Mouse (Mus musculus) intestine, postnatal 0 days (tissue): ENCODE results near the gene Ugp2. TPM values are rescaled to one million over a fixed set of nuclear protein-coding genes. Genes with fewer than 3 reads are reported as not detected.

Experiments
- ATAC-seq: fragments of 200-750 bp; cut with Nextera tagmentation; 2 replicates; pipeline ENCODE4 v1.8.0; 2017; ENCODE audit warnings: mild to moderate bottlenecking, moderate TSS enrichment, moderate library complexity
- H3K27ac ChIP-seq: fragments of 300-500 bp; sonication (generic); 2 replicates; pipeline ENCODE4 v1.5.1; 2014; ENCODE audit warnings: mild to moderate bottlenecking, low read depth, low read length, moderate library complexity
- H3K27me3 ChIP-seq: fragments of 300-500 bp; sonication (generic); replicated peaks from 2 replicates; pipeline ENCODE4 v1.6.1; 2014; ENCODE audit warnings: low read length, mixed read lengths; ENCODE audit not compliant: control insufficient read depth, insufficient read depth
- H3K36me3 ChIP-seq: fragments of 300-500 bp; sonication (generic); 2 replicates; pipeline ENCODE4 v1.6.1; 2014; ENCODE audit warnings: mild to moderate bottlenecking, moderate library complexity; ENCODE audit not compliant: control insufficient read depth, insufficient read depth
- H3K4me1 ChIP-seq: fragments of 300-500 bp; sonication (generic); replicated peaks from 2 replicates; pipeline ENCODE4 v1.6.1; 2014; ENCODE audit warnings: antibody characterized with exemption, low read length, mixed read lengths; ENCODE audit not compliant: control insufficient read depth, insufficient read depth
- H3K4me2 ChIP-seq: fragments of 300-500 bp; sonication (generic); replicated peaks from 2 replicates; pipeline ENCODE4 v1.6.1; 2014; ENCODE audit warnings: low read depth, mild to moderate bottlenecking, moderate library complexity
- H3K4me3 ChIP-seq: fragments of 300-500 bp; sonication (generic); 2 replicates; pipeline ENCODE4 v1.5.1; 2014; ENCODE audit warnings: low read depth, low read length
- H3K9ac ChIP-seq: fragments of 300-500 bp; sonication (generic); 2 replicates; pipeline ENCODE4 v1.6.1; 2014; ENCODE audit warnings: mild to moderate bottlenecking, low read depth, low read length
- H3K9me3 ChIP-seq: fragments of 300-500 bp; sonication (generic); 2 replicates; pipeline ENCODE4 v1.6.1; 2016; ENCODE audit warnings: mixed run types; ENCODE audit not compliant: control insufficient read depth
- CTCF ChIP-seq: sonication (generic); IDR thresholded peaks from 2 replicates; pipeline ENCODE4 v1.5.1; 2016; ENCODE audit warnings: low read depth, mild to moderate bottlenecking, control low read depth, antibody characterized with exemption, moderate library complexity
- WGBS: fragments of 180-500 bp; shearing (Covaris S2); extraction: QIAGEN DNeasy Blood & Tissue Kit; methylation state at CpG from one replicate; pipeline ENCODE4 v1.1.7; 2014; 5-methylcytosine and 5-hydroxymethylcytosine counted together
- polyA plus RNA-seq: library from polyadenylated mRNA; unstranded; fragments of >200 nt; fragmentation: Nextera tagmentation; extraction: Ambion mirVana; gene quantifications from 2 replicates; pipeline ENCODE4 v1.2.1, GENCODE M21; 2015

The Ugp2 gene
- polyA plus RNA-seq, 1 experiment from 2014 or later: 156 TPM

DNA sequence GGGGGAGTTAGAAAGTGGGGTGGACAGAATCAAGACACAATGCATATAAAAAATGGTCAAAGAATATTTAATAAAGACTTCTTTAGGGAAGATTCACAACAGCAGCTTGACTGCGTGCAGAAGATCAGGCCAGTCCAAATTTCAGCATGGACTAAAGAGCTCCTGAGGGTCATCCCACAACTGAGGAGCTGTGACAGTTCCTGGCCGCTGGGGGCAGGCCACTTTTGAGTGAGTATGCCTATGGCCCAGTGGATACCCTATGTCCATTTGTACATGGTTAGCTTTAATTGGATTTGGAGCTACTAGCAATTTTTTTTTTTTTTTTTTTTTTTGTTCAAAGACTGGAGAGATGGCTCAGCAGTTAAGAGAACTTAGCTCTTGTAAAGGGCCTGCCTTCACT lies 44.2 kb downstream of the Ugp2 start:
- no peak overlapping the region for H3K4me2 ChIP-seq
- no peak for ATAC-seq
- H3K9ac ChIP-seq: no peak overlapping the region
- no peak overlapping the region for H3K4me3 ChIP-seq
- no peaks in the 10 kb centered on the region for H3K9me3 ChIP-seq
- no peaks in the 10 kb centered on the region for H3K4me1 ChIP-seq
- TF ChIP-seq CTCF: peak; percentile 49
- no peaks in the 10 kb centered on the region for H3K27me3 ChIP-seq
- peaks cover 44% of the 10 kb centered on the region for H3K36me3 ChIP-seq
- H3K27ac ChIP-seq: no peak overlapping the region
- 62% methylated on average over 2 of the region's 2 CpGs for WGBS

DNA sequence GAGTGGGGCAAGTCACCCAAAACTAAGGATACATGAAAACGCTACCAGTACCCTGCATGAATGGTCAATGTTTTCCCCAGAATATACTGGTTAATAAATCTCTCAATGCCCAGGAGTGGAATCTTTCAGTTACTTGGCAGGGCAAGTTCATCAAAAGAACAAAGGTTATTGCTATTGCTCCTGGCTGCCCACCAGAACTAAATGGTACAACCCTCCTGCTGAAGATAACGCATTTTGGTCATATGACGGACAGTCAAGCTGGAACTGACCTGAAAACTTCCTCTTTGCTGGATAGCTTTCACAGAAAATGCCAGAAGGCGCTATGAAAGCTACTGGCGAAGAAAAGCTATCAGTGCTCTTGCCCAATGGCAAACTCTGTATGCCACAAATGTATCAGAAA lies 45.2 kb downstream of the Ugp2 start:
- Histone ChIP-seq H3K9ac (no peak overlapping the region), H3K36me3 (peaks cover 38% of the 10 kb centered on the region), H3K4me3 (no peak overlapping the region), H3K4me1 (no peaks in the 10 kb centered on the region), H3K27ac (no peak overlapping the region), H3K27me3 (no peaks in the 10 kb centered on the region), H3K9me3 (no peaks in the 10 kb centered on the region), H3K4me2 (no peak overlapping the region)
- WGBS: 86% methylated on average over 5 of the region's 5 CpGs
- no peak for ATAC-seq
- TF ChIP-seq CTCF: no peak

GRCm38 (mm10) chr11:21322349-21322748 lies 48.7 kb downstream of the Ugp2 start:
- Histone ChIP-seq H3K4me2 (no peak overlapping the region), H3K27ac (no peak overlapping the region), H3K9me3 (no peaks in the 10 kb centered on the region), H3K9ac (no peak overlapping the region), H3K27me3 (no peaks in the 10 kb centered on the region), H3K4me1 (no peaks in the 10 kb centered on the region), H3K36me3 (peaks cover 10% of the 10 kb centered on the region), H3K4me3 (no peak overlapping the region)
- ATAC-seq: no peak
- 89% methylated on average over 3 of the region's 3 CpGs for WGBS
- peak; percentile 43 for TF ChIP-seq CTCF

GRCm38 (mm10) chr11:21321577-21321976 lies 49.4 kb downstream of the Ugp2 start:
- TF ChIP-seq CTCF: no peak
- no peak overlapping the region for H3K9ac ChIP-seq
- H3K4me2 ChIP-seq: no peak overlapping the region
- peaks cover 10% of the 10 kb centered on the region for H3K36me3 ChIP-seq
- H3K4me1 ChIP-seq: no peaks in the 10 kb centered on the region
- no peak overlapping the region for H3K4me3 ChIP-seq
- H3K27me3 ChIP-seq: no peaks in the 10 kb centered on the region
- H3K27ac ChIP-seq: no peak overlapping the region
- ATAC-seq: no peak
- H3K9me3 ChIP-seq: no peaks in the 10 kb centered on the region
- 52% methylated on average over 3 of the region's 3 CpGs for WGBS

DNA sequence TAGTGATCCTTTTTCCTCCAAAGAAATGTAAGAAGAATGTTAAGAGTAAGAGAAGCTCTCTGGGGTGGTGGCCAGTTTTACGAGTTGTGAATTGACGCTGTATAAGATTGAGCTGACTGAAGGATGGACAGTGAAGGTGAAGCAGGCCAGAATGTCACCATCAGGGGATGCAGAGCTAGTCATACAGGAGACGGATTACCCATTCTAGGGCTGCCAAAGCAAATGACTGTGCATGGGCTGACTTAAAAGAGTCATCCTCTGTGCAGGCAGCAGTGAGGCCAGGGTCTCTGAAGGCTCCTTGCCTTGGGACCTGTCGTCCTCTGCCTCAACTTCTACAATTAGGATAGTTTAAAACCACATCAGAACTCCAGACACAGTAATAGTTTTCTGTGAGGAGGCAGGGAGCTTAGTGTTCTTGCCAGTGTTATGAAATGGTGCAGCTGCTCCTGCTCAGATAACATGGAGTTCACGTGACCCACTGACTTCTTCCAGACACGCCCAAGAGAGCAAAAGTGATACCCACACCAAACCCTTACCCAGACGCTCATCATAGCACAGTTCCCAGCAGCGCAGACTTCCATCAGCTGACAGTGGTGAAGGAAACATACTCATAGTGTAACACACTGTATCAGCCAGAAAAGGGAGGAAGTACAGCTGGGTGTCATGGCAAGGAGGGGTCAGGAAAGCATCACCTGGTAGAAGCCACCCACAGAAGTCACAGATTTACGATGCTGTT lies 56.9 kb downstream of the Ugp2 start:
- no peaks in the 10 kb centered on the region for H3K9me3 ChIP-seq
- H3K9ac ChIP-seq: no peak overlapping the region
- H3K4me3 ChIP-seq: no peak overlapping the region
- no peaks in the 10 kb centered on the region for H3K27me3 ChIP-seq
- no peaks in the 10 kb centered on the region for H3K4me1 ChIP-seq
- ATAC-seq: no peak
- no peak overlapping the region for H3K4me2 ChIP-seq
- no peak for TF ChIP-seq CTCF
- 70% methylated on average over 9 of the region's 9 CpGs for WGBS
- peaks cover 42% of the 10 kb centered on the region for H3K36me3 ChIP-seq
- no peak overlapping the region for H3K27ac ChIP-seq

DNA sequence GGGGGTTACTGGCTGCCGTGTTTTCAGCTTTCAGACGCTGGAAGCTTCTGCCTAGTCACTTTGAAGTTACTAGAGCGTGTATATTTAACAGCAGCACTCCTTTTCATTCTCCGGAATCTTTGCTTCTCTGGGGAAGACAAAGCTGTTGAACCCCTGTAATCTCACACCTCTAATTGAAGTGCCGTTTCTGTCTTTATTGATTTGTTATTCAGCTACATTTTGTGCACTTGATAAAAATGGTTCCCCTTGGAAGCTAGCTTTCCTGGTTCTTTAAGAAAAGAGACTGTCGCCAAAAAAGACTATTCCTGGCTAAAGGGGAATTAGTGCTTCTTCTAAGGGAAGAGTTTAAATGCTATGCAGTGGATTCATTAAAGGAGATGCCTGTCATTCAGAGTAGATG lies 61.5 kb downstream of the Ugp2 start:
- Histone ChIP-seq H3K4me2 (no peak overlapping the region), H3K9ac (no peak overlapping the region), H3K9me3 (no peaks in the 10 kb centered on the region), H3K4me1 (no peaks in the 10 kb centered on the region), H3K36me3 (peaks cover 42% of the 10 kb centered on the region), H3K27me3 (no peaks in the 10 kb centered on the region), H3K27ac (no peak overlapping the region), H3K4me3 (no peak overlapping the region)
- TF ChIP-seq CTCF: no peak
- no peak for ATAC-seq
- WGBS: 82% methylated on average over 6 of the region's 6 CpGs
